Mouse (Mus musculus) forebrain, embryonic 13.5 days (tissue): ENCODE data around the gene Ttc9c. TPM values are rescaled to one million over a fixed set of nuclear protein-coding genes. Genes with fewer than 3 reads are reported as not detected.
A peak's percentile ranks its signal among the peaks of the same experiment; 100 is the strongest.
"Not testable (repeated sequence)": the region's sequence is repeated elsewhere in the genome, so short reads cannot be mapped to it uniquely, and the experiment has no call there.

Experiments used
- ATAC-seq: fragments of 200-750 bp; cut with Nextera tagmentation; 2 replicates; pipeline ENCODE4 v1.8.0; 2017
- H3K27ac ChIP-seq: fragments of 300-500 bp; sonication (generic); 2 replicates; pipeline ENCODE4 v1.5.1; 2015; ENCODE audit warnings: inconsistent platforms, mild to moderate bottlenecking, moderate library complexity
- H3K27me3 ChIP-seq: fragments of 300-500 bp; sonication (generic); 2 replicates; pipeline ENCODE4 v1.6.1; 2015; ENCODE audit warnings: mild to moderate bottlenecking, inconsistent platforms
- H3K36me3 ChIP-seq: fragments of 300-500 bp; sonication (generic); 2 replicates; pipeline ENCODE4 v1.6.1; 2015; ENCODE audit warnings: mild to moderate bottlenecking, inconsistent platforms; ENCODE audit not compliant: poor library complexity, severe bottlenecking
- H3K4me1 ChIP-seq: fragments of 300-500 bp; sonication (generic); 2 replicates; pipeline ENCODE4 v1.6.1; 2015; ENCODE audit warnings: inconsistent platforms
- H3K4me2 ChIP-seq: fragments of 300-500 bp; sonication (generic); 2 replicates; pipeline ENCODE4 v1.6.1; 2015; ENCODE audit warnings: inconsistent platforms, mild to moderate bottlenecking, moderate library complexity
- H3K4me3 ChIP-seq: fragments of 300-500 bp; sonication (generic); 2 replicates; pipeline ENCODE4 v1.5.1; 2015; ENCODE audit warnings: mild to moderate bottlenecking, inconsistent platforms
- H3K9ac ChIP-seq: fragments of 300-500 bp; sonication (generic); 2 replicates; pipeline ENCODE4 v1.6.1; 2015; ENCODE audit warnings: mild to moderate bottlenecking, inconsistent platforms
- H3K9me3 ChIP-seq: fragments of 300-500 bp; sonication (generic); replicated peaks from 2 replicates; pipeline ENCODE4 v1.6.1; 2016; ENCODE audit warnings: inconsistent platforms
- whole genome bisulfite sequencing: fragments of 180-500 bp; shearing (Covaris S2); methylation state at CpG from one replicate; pipeline ENCODE4 v1.1.7; 2015; 5-methylcytosine and 5-hydroxymethylcytosine counted together
- polyA plus RNA-seq: library from polyadenylated mRNA; unstranded; fragments of >200 nt; fragmentation: Nextera tagmentation; extraction: Ambion mirVana; gene quantifications from 2 replicates; pipeline ENCODE4 v1.2.1, GENCODE M21; 2015

Ttc9c gene
- polyA plus RNA-seq, 1 experiment from 2014 or later, result 89.1 TPM

DNA sequence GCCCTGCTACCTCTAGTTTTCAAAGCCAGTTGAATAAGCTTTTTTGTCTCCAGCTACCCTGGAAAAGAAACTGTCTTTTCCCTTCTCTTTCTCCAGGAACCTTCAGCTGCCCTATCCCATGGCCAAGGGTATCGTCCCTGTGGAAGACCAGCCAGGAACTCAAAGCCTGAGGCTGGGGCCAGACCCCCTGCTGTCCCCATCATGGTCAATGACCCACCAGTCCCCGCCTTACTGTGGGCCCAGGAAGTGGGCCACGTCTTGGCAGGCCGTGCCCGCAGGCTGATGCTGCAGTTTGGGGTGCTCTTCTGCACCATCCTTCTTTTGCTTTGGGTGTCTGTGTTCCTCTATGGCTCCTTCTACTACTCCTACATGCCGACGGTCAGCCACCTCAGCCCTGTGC is 21.9 kb upstream of the Ttc9c start:
- Histone ChIP-seq H3K4me3 (peak overlapping the region; percentile 65), H3K36me3 (peaks cover 24% of the 10 kb centered on the region), H3K4me1 (peaks cover 27% of the 10 kb centered on the region), H3K9ac (peak overlapping the region; percentile 90), H3K4me2 (peak overlapping the region; percentile 83), H3K27ac (no peak overlapping the region; the same call in 1 of the 2 replicates), H3K9me3 (no peaks in the 10 kb centered on the region), H3K27me3 (no peaks in the 10 kb centered on the region)
- WGBS, result 87% methylated on average over 7 of the region's 7 CpGs
- ATAC-seq, result no peak

DNA sequence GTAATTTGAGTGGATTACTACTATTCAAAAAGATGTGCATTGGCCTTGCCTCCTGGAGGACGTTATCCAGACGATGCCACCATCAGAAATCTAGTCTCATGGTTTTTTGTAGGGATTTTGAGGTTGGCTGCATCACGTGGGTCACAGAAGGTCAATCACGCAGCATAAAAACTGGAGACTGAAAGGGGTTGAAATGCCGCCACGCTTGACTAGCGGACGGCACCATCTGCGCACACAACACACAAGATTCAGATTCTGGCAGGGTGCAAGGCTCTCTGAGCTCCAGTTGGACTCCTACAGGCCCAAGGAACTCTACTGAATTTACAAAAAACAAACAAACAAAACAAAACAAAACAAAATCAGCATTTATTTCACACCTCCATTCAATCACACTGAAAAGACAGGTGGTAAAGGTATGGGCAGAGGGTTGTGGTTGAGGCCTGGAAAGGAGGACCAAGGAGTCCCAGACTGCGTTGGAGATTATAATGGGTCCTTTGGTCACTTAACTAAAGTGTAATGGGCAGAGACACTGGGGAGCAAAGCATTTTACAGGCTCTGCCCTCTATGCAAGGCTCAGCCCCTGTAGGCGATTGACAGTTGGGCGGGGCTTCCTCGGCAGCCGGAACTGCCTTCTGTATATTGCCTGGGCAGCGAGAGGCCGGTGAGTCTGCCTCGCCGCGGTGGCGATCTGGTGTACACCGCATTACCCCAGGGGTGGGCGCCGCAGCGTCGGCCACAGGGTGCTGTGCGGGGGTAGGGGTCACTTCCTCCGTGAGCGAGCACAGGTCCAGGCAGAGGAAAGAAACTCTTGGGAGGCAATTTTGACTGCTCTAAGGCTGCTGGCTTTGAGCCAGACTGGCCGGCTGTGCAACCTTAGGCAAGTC is 21.0 kb upstream of the Ttc9c start:
- Histone ChIP-seq H3K4me2 (peak overlapping the region; percentile 83), H3K4me3 (peak overlapping the region; percentile 65), H3K27me3 (no peaks in the 10 kb centered on the region), H3K4me1 (peaks cover 27% of the 10 kb centered on the region), H3K9ac (peak overlapping the region; percentile 90), H3K27ac (peak overlapping the region; percentile 99), H3K36me3 (peaks cover 23% of the 10 kb centered on the region), H3K9me3 (no peaks in the 10 kb centered on the region)
- 18% methylated on average over 29 of the region's 29 CpGs for WGBS
- peak; percentile 50 for ATAC-seq

DNA sequence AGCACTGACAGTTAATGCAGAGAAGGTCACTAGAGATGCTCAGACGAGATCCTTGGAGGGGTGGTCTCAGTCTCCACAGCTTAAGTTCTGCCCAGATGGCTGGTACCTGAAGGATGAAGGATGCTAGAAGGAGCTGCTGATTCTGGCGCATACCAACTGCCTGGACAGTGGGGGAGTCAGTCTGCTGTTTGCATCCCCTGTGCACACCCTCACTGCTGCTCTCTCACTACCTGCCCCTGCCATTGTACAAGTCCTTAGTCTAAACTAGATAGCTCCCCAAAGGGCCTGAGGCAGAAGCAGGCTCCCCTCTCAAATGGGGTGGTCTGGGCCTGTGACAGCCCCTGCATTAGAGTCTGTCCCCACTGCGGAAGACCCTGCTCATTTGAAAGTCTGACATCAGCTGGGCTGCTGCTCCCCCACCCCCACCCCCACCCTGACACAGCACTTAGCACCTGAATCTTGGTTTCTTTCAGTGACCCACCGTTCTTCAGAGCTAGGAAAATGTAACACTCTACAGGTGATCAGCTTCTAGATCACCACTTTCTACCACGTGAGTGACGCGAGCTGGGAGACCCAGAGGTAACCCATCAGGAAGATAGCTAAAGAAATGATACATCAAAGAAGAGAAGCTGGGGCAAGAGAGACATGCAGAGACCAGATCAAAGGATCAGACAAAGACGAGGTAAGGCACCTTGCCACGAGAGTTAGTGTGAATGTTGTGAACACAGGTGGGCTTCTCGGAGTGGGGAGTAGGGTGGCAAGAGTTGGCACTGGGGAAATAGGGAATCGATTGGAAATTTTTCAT is 20.2 kb upstream of the Ttc9c start, which contains the start of gene Gng3:
Gene Gng3, minus strand, starts transcription at position 92 of the 805 bp plus-strand sequence.
- Histone ChIP-seq H3K36me3 (peaks cover 29% of the 10 kb centered on the region), H3K9ac (peak within 1 kb of the TSS; percentile 90), H3K27me3 (no peaks in the 10 kb centered on the region), H3K4me3 (peak within 1 kb of the TSS; percentile 65), H3K4me2 (peak within 1 kb of the TSS; percentile 83), H3K27ac (peak within 1 kb of the TSS; percentile 99), H3K9me3 (no peaks in the 10 kb centered on the region), H3K4me1 (peaks cover 27% of the 10 kb centered on the region)
- 32% methylated on average over 11 of the region's 11 CpGs for WGBS
- peak; percentile 79 for ATAC-seq

DNA sequence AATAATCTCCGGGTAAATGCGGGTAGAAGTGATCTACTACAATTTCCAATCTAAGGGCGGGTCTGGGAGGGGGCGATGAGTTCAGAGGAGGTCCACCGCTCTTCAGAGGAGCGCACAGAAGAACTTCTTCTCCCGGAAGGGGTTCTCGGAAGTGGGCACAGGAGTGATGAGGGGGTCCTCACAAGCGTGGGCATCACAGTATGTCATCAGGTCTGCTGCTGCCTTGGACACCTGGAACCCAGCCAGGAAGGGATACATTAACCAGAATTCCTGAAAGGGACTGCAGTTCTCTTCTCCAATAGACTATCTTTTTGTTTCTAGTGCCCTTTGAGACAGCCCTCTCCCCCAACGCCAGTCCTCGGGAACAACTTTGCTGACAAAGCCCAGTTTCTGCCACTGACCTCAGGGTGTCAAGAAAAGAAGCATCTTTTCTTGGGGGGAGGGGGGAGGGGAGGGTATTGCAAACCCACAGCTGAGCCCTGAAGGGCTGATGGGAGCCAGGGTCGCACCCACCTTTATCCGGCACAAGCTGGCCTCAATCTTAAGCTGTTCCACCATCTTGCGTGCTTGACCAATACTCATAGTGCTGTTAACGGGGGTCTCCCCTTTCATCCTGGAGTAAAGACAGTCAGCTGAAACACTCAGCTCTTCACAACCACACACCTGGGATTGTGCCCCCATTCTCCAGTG is 19.1 kb upstream of the Ttc9c start:
- Histone ChIP-seq H3K9me3 (no peaks in the 10 kb centered on the region), H3K36me3 (peaks cover 41% of the 10 kb centered on the region), H3K4me3 (peak overlapping the region; percentile 65), H3K27me3 (no peaks in the 10 kb centered on the region), H3K9ac (peak overlapping the region; percentile 90), H3K4me1 (peaks cover 27% of the 10 kb centered on the region), H3K4me2 (peak overlapping the region; percentile 83), H3K27ac (peak overlapping the region; percentile 99)
- WGBS, result 7% methylated on average over 15 of the region's 15 CpGs
- peak; percentile 14 for ATAC-seq

DNA sequence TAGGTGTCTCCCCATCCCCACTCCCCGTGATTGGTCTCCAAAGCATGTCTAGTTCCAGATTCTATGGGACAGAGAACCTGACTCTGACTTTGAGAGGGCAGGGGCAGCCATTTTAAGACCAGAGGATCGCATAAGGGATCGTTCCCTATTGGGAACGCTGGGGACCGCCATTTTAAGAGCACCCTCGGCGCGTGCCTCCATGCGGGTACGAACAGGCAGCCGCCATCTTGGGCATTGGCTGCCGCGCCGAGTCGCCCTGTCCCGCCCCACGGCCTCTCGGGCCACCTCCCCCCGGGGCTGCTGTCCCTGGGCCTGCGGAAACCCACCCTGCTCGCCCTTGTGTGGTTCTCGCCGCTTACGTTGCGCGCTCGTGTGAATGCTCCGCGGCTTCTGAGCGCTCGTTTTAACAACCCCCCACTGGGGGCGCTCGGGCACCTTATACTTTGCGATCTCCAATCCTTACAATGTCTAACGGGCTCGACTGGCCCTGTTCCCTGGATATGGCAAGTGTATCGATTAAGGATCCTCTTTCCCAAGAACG is 18.2 kb upstream of the Ttc9c start, which contains the start of gene Bscl2:
Gene Bscl2, plus strand, starts transcription at position 217 of the 541 bp plus-strand sequence.
- no peaks in the 10 kb centered on the region for H3K27me3 ChIP-seq
- no peaks in the 10 kb centered on the region for H3K9me3 ChIP-seq
- peak; percentile 79 for ATAC-seq
- H3K4me1 ChIP-seq, result peaks cover 27% of the 10 kb centered on the region
- H3K27ac ChIP-seq, result peak within 1 kb of the TSS; percentile 99
- H3K9ac ChIP-seq, result peak within 1 kb of the TSS; percentile 90
- under 1% methylated on average over 38 of the region's 38 CpGs for WGBS
- H3K4me2 ChIP-seq, result peak within 1 kb of the TSS; percentile 83
- peak within 1 kb of the TSS; percentile 65 for H3K4me3 ChIP-seq
- peaks cover 44% of the 10 kb centered on the region for H3K36me3 ChIP-seq

DNA sequence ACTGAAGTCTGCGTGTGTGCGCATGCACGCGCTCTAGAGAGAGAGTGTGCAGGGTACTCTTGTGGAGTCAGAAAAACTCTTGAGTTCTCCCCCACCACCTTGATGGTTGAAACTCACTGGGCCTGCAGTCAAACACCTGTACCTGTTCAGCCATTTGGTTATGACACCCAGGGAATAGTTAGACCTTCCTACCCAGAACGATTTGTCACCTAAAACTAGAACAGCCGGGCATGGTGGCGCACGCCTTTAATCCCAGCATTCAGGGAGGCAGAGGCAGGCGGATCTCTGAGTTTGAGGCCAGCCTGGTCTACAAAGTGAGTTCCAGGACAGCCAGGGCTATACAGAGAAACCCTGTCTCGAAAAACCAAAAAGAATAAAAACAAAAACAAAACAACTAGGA is 17.2 kb upstream of the Ttc9c start:
- not testable (repeated sequence) for ATAC-seq, H3K9ac ChIP-seq, H3K9me3 ChIP-seq, H3K4me2 ChIP-seq, H3K4me3 ChIP-seq, H3K27me3 ChIP-seq
- H3K4me1 ChIP-seq, result peaks cover 27% of the 10 kb centered on the region
- H3K36me3 ChIP-seq, result peaks cover 53% of the 10 kb centered on the region
- H3K27ac ChIP-seq, result peak overlapping the region; percentile 99
- WGBS, result 97% methylated on average over 10 of the region's 10 CpGs

DNA sequence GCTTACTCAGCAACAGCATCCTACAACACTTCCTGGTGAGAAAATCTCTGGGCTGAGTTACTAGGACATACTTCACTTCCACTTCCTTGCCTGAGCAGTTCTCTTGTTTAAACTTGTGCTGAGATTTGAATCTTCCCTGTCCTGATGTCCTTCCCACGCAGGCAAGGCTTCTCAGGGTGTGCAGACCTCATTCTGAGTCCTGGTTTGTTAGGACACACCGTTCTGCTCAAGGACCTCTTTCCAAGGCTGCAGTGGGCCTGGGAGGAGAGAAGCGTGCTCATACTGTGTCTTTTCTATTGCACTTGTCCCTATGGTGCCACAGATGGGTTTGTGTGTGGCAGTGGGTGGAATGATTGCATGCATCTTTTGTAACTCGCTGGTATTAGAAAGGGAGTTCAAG is 13.8 kb upstream of the Ttc9c start:
- ATAC-seq, result no peak
- Histone ChIP-seq H3K9ac (no peak overlapping the region), H3K4me1 (no peaks in the 10 kb centered on the region; the same call in 1 of the 2 replicates), H3K9me3 (no peaks in the 10 kb centered on the region), H3K27me3 (no peaks in the 10 kb centered on the region), H3K36me3 (peaks cover 83% of the 10 kb centered on the region), H3K4me3 (no peak overlapping the region), H3K4me2 (no peak overlapping the region), H3K27ac (no peak overlapping the region)
- 91% methylated on average over 4 of the region's 4 CpGs for WGBS

DNA sequence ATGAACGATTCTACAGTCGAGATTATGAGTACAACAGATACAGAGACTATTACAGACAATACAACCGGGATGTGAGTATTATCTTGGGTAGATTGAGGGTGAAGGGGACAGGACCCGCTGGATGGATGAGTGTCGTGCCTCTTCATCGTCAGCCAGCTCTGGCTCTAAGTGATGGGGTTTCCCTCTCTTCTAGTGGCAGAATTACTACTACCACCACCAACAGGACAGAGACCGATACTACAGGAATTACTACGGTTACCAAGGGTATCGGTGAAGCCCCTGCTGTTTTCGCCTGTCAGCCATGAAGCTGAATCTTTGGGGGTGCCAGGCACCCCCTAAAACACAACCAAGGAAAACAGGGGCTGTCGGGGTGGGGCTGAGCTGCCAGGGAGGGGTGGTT is 12.1 kb upstream of the Ttc9c start:
- Histone ChIP-seq H3K36me3 (peaks cover 98% of the 10 kb centered on the region), H3K27ac (no peak overlapping the region), H3K4me1 (no peaks in the 10 kb centered on the region), H3K9ac (no peak overlapping the region), H3K27me3 (no peaks in the 10 kb centered on the region), H3K4me2 (no peak overlapping the region), H3K9me3 (no peaks in the 10 kb centered on the region), H3K4me3 (no peak overlapping the region)
- WGBS, result 81% methylated on average over 11 of the region's 11 CpGs
- no peak for ATAC-seq

DNA sequence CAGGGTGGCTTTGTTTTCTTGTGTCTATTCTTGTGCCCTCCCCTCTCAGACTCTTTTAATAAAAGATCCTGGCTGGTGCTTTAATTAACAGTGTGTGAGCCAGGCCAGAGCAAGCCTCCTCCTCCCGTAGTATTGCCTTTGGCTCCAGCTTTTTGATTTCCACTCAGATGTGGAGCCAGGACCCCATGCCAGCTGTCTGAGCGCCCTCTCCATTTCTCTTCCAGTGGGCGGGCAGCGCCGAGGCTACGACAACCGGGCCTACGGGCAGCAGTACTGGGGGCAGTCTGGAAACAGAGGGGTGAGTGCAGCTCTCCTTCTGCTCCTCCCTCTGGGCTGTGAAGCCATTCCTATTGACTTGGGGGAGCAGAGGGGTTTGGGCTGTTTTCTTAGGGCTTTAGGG is 11.5 kb upstream of the Ttc9c start:
- no peak overlapping the region for H3K27ac ChIP-seq
- H3K4me1 ChIP-seq, result no peaks in the 10 kb centered on the region

DNA sequence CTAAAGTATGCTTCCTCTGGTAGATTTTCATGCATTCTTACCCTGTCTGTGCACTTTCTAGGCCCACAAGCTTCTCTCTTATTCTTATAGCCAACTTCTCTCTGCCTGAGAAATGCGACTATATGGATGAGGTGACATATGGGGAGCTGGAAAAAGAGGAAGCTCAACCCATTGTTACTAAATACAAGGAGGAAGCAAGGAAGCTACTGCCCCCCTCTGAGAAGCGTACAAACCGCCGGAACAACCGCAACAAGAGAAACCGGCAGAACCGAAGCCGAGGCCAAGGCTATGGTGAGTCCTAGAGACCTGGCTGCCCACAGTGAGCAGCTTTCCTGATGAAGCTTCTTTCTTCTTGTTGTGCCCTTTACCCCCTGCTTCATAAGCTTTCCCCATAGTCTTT is 10.5 kb upstream of the Ttc9c start, which contains the start of gene AC129217.1:
Gene AC129217.1, plus strand, starts transcription at position 114 of the 400 bp plus-strand sequence.
- Histone ChIP-seq H3K4me1 (no peaks in the 10 kb centered on the region), H3K27me3 (no peaks in the 10 kb centered on the region), H3K36me3 (peaks cover 99% of the 10 kb centered on the region), H3K27ac (no peak within 1 kb of the TSS), H3K4me3 (no peak within 1 kb of the TSS), H3K9me3 (no peaks in the 10 kb centered on the region), H3K9ac (no peak within 1 kb of the TSS), H3K4me2 (no peak within 1 kb of the TSS)
- ATAC-seq, result no peak
- WGBS, result 89% methylated on average over 8 of the region's 8 CpGs

More for the DNA sequence above, 11.5 kb upstream of the Ttc9c start:
- ATAC-seq, result 0 out of 2 replicates have a peak, but pooled peaks have one; percentile 27
- 87% methylated on average over 8 of the region's 8 CpGs for WGBS
- peaks cover 98% of the 10 kb centered on the region for H3K36me3 ChIP-seq
- no peak overlapping the region for H3K9ac ChIP-seq
- no peak overlapping the region for H3K4me2 ChIP-seq
- H3K9me3 ChIP-seq, result no peaks in the 10 kb centered on the region
- no peaks in the 10 kb centered on the region for H3K27me3 ChIP-seq
- no peak overlapping the region for H3K4me3 ChIP-seq

DNA sequence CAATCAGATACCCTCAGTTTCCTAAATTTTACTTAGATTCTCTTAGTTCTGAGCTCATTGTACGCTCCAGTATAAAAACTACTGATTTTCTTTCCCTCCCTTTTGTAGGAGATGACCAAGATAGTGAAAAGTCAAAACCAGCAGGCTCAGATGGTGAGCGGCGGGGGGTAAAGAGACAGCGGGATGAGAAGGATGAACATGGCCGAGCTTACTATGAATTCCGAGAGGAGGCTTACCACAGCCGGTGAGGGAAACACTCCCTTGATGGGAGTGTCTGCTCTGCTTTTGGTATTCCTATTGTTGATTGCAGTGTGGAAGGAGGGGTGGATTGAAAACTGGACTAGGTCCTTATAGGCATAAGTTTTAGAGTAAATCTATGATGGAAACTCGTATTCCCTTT is 3.6 kb upstream of the Ttc9c start:
- 78% methylated on average over 8 of the region's 8 CpGs for whole genome bisulfite sequencing
- Histone ChIP-seq H3K4me1 (peaks cover 33% of the 10 kb centered on the region), H3K9ac (peak overlapping the region; percentile 99), H3K27me3 (no peaks in the 10 kb centered on the region), H3K4me2 (peak overlapping the region; percentile 92), H3K9me3 (no peaks in the 10 kb centered on the region), H3K27ac (no peak overlapping the region), H3K36me3 (peaks cover 51% of the 10 kb centered on the region), H3K4me3 (peak overlapping the region; percentile 100)
- ATAC-seq, result no peak
